Mouse (Mus musculus) gastrocnemius, postnatal 25 days (tissue): Measurements from ENCODE around the gene D10Wsu102e. TPM values are rescaled to one million over a fixed set of nuclear protein-coding genes. Genes with fewer than 3 reads are reported as not detected.

Source experiments
- DNase-seq: peaks from one replicate; pipeline ENCODE4 v3.0.0; 2022
- long read RNA-seq, 2 experiments: library from polyadenylated mRNA; stranded (forward); transcript quantifications; one replicate each; pipeline ENCODE4 v2.0.0; 2021
- total RNA-seq, 2 experiments: library from RNA; stranded (reverse); gene quantifications; 1 replicate in 1 of 2; 2 replicates in 1 of 2; pipeline ENCODE4 v1.2.3; 2021

D10Wsu102e gene
- total RNA-seq = under 1 TPM; 0.59 to 0.62 TPM
- long read RNA-seq, experiment 1, full-length matches to known transcripts = 2 of 3 reads
- long read RNA-seq, experiment 1, partial matches to known transcripts = 0 of 3 reads
- long read RNA-seq, experiment 1, other reads (novel, unspliced or antisense) = 1 of 3 reads
- long read RNA-seq, experiment 2, partial matches to known transcripts = 0 of 1 reads
- long read RNA-seq, experiment 2, other reads (novel, unspliced or antisense) = 1 of 1 reads

DNA sequence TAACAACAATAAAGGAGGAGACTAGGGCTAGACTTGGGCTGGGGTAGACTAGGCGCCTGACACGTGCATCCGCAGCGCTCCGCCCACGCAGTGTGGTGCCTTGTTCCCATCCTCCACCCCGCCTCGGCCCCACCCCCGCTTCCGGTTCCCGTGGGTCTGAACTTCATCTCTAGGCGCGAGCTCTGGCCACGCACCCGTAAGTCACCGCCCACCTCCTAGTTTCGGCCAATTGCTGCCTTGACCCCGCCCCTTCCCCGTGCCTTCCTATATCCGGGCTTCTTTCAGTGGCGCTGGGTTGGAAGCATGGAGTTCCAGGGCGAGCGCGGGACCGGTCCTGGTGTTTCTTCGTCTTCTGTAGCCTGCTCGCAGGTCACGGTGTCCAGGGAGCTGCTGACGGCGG is at the start of gene D10Wsu102e:
Gene D10Wsu102e, plus strand, starts transcription at position 266 of the 400 bp plus-strand sequence.
- peak; percentile 96 for DNase-seq

DNA sequence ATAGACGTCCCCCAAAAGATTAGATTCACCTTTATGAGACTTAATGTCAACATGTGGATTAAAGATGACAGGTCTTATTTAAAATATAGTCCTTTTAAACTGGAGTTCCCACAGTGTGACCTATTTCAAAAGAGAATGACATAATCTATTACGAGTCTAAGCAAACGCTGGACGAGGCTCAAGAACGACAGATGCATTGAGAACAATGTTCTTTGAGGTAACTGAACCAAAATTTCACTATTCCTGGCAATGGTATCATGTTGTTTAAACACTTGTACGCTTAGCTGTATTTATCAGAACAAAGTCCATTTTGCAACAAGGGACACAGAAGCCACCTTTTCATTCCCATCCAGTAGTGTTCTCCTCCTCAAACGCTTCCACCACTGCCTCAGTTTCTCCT is 49.7 kb upstream of the D10Wsu102e start:
- no peak for DNase-seq

DNA sequence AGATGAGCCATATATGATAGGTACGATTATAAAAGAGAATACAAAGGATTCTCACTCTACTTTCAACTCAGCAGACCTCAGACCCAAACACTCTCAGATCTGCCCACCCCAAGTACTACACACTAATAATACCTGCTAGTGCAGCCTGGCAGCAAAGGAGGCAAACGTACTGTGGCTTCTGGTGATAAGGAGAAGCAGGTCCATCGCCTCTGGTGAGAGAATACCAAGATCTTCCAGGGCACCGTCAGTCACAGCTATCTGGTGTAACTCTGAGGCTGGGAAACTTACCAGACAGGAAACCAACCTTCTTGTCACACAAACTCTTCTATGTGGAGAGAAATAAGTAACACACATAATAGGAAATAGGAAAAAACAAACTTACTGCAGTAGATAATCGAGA is 47.0 kb upstream of the D10Wsu102e start:
- no peak for DNase-seq

DNA sequence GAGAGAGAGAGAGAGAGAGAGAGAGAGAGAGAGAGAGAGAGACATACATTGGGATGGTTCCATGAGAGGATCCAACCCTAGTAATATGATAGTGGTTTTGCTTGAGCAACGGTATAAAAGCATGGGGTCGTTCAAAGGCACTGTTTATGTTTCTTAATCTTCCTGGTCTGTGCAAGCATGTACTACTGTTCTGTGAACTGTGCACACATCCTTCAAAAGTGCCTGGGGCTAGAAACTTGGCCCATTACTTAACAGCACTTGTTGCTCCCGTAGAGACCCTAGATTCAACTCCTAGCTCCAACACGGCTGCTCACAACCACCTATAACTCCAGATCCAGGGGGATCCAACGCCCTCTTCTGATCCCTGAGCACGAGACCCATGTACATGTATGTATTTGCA is 39.6 kb upstream of the D10Wsu102e start:
- no peak for DNase-seq

DNA sequence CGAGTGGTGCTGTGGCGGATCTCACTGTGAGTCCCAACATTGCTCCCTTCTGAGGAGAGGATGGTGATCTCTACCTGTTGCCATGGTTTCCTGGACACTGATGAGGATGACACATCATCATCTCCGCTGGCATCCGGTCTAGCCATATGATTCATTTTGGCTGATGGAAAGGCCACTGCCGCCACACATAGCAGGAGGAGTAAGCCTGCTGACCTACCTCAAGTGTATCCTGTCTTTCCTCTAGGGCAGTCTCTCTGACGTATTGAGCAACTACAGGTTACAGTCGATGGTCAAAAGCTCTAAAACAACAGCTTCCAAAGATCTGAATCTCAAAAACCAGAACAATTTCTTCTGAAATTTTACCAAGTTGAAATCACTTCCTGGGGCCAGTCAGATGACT is 39.2 kb upstream of the D10Wsu102e start:
- no peak for DNase-seq

DNA sequence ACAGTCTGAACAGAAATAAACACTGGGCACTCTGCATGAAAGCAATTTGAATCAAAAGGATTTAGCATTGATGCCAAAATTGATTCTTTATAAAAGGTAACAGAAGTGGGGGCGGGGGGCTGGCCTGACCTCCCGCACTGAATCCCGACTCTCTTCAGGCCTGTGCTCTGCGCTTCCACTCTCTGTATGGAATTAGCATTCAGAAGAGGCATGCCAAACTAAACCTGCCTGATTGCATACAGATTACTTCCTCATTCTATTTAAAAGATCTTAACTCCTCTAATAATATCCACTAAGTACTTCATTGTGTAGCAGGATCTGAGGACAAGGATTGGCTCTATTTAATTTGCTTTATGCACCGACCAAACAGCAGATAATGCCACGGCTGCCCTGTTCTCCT is 38.5 kb upstream of the D10Wsu102e start:
- no peak for DNase-seq

DNA sequence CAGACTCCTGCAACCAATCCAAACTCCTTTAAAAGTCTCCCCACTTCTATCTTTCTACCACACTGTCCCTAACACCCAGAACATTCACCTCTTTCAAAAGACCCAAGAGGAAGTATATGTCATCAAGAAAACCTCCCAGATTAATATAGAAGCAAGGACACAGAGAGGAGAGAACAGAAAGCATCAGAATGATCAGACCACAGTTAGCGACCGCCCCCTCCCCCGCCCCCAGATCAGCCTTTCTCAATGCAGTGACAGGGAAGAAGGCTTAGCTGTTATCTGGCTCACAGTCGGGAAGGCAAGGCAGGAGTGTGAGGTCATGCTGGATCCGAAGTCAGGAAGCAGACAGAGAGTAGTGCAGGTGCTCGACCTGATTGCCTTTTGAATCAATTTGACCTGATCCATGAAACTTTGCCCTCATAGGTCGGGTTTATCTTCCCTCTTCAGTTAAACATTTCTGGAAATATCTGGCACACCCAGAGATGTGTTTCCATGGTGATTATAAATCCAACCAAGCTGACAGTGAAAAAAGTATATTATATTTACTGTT is 37.4 kb upstream of the D10Wsu102e start:
- no peak for DNase-seq

DNA sequence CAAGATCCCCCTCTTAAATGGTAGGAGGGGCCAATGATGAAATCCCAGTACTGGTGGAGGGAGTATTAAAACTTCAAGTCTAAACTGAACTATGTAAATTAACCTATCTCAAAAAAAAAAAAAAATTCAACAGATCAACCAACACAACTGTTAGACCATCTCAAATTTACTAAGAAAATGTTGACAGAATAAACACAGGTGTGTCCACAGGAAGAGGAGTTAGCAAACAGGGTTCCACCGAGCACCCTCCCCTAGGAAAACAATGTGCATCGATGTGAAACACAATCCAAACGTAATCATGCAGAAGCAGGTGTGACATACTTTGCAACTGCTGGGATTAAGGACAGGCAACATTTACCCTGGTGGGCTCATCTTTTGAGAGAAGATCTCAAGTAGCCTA is 35.1 kb upstream of the D10Wsu102e start:
- DNase-seq = no peak

DNA sequence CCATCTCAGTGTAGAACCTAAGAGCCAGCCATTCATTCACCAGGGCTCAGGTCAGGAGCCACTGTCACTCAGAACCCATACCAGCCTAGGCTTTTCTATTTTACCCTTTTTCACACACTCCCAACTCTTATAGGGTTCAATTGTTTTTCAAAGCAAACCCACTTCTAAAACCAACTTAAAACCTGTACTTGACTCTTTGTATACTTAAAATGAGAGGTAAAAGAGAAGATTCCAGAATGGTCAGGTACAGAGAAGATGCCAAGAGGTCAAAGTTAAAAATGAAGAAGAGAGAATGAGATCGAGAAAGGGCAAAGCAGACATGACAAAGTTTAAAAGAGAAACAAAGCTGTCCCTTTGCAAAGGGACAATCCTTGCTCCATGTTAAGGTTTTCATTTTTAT is 34.1 kb upstream of the D10Wsu102e start:
- no peak for DNase-seq

DNA sequence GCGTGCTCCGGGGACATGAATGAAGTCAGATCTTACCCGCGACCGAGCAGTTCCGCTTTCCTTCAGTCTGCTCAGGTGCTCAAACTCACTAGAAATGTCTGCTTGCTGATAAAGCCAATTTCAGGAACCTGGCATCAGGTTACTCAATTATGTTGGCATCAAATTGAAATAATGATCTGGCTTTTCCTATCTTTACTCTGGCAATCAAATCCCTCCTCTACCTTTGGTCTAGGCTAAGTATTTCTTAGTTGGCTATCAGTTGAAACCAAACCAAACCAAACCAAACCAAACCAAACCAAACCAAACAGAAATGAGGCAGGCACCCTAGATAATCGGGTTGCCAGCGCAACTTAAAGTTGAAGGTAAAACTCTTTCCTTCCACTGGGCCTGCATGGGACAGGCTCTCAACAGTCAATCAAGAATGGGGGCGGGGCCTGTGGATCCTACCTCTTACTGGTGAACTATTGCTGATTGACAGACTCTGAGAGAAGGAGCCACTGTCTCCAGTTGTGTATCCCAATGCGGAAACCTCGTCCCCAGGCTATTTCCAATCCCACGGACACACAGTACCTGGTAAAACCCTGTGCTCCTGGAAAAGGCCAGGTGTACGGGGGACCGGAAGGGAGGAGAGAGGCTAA is 33.3 kb upstream of the D10Wsu102e start:
- DNase-seq = no peak

DNA sequence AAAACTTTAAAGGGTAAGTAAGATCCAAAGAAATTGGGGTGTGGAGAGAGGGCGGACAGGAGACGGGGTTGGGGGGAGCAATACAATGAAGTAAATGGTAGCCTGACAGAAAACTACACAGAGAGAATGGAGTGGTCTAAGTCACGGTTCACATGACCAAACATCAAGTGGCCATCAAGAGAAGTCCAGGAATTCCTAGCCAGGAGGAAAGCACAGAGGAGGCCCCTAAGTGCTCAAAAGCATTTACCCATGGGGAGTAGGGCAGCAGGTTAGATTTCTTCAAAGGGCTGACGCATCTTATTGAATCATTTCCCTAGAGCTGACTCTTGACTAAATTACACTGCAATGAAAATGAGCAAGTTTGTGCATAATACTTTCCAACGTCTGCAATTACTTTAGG is 31.2 kb upstream of the D10Wsu102e start:
- no peak for DNase-seq

DNA sequence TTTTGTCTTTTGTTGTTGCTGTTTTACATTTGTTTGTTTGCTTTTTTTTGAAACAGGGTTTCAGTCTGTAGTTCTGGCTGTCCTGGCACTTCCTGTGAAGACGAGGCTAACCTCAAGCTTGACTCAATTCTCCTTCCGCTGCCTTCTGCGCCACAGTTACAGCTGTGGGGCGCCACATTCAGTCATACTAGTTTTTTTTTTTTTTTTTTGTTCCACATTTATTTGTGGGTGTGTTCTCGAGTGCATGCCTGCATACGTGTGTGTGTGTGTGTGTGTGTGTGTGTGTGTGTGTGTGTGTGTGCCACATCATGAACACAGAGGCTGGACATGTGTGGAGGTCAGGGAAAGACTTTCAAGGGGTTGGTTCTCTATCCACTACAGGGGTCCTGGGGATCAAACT is 29.7 kb upstream of the D10Wsu102e start:
- no peak for DNase-seq

DNA sequence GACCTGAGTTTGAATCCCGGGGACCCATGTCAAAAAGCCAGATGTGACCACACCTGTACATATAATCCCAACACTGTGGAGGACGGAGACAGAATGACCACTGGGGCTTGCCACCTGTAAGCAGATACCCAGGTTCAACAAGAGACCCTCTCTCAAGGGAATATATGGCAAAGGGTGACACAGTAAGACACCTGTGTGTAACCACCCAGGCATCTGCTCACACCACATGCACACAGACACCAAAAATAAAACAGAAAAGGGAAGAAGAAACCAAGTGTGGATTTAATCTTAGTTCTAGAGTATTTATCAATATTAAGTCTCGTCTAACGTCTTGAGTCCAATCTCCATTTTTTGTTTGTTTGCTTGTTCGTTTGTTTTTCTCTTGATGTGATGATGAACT is 28.2 kb upstream of the D10Wsu102e start:
- DNase-seq = no peak

DNA sequence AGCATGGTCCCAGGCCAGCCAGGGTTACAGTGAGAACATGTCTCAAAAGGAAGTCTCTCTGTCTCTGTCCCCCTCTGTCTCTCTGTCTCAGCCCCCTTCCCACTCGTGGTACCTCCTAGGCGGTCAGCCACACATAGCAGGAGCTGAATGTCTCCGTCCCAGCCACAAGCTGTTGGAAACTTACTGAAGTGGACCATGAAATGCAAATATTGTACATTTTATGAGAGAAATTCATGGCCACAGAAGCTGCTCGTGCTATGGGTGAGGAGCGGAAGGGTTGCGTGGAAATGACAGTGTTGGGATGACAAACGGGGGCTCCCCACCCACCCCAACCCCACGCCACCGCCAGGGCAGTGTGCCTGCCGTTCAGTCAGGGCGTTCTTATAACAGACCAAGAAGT is 27.4 kb upstream of the D10Wsu102e start:
- DNase-seq = no peak

DNA sequence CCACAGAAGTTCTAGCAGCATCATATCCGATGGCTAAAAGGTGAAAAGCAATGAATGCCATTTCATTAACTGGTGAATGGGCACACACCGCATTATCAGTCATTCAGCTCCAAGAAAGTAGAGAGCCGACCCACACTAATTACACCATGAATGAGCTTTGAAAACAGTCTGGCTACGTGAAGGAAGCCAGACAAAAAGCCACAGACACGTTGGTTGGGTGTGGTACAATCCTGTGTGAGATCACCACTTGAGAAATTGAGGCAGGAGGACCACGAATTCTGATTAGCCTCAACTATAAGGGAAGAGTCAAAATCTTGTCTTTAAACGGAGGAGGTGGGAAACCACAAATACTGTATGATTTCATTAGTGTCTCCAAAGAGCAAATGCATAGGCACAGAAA is 23.7 kb upstream of the D10Wsu102e start:
- DNase-seq = no peak

DNA sequence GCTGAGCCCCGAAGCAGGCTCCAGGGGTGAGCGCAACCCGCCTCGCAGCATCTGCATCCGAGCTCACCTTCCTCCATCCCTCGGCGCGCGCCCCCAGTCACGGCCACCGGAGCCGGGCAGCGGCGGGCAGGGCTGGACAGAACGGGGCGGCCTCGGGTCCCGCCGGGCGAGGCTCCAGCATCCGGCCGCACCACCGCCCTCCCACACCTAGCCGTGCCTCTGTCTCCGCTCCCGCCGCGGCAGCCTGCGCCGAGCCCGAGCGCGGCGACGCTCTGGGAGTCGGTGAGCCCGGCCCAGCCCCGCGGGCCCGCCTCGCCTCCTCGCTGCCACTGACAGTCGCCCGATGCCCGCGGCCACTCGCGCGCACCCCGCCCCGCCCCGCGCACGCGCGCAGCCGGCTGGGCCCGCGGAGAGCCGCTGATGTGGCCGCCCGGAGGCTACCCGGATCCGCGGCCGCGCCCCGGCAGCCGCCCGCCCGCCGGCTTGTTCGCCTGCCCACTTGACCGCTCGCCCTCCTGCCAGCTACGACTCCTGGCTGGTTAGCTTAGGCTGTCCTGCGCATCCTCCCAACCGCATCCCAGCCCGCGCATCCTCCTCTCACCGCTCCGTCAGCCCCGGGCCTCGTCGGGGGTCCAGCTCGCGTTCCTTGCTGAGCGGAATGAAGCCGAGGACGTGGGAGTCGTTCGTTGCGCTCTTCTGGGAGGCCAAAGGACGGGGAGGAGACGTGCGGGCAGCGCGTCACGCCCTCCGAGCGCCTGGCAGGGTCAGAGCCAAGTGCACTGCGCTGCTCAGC is 22.7 kb upstream of the D10Wsu102e start, which contains the start of gene Slc41a2:
Gene Slc41a2, minus strand, starts transcription at position 724 of the 793 bp plus-strand sequence.
- peak; percentile 68 for DNase-seq

DNA sequence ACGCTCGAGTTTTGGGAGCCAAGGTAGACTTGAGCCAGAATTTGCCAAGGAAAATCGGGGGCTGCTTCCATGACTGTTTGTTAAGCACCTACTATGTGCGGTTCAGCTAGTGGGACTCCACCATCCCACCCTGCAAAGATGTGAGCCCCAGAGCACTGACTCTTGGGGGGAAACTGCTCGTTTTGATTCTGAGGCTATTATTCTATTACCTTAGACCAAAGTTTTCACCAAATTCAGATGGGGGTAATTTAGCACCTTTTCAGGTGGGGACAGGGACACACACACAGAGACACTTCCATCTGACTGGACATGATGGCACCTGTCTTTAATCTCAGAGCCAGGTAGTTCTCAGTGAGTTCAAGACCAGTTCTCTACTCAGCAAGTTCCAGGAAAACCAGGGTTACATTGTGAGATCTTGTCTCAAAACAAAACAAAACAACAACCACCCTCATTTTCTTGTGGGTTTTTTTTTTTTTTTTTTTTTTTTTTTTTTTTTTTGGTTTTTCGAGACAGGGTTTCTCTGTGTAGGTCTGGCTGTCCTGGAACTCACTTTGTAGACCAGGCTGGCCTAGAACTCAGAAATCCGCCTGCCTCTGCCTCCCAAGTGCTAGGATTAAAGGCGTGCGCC is 21.9 kb upstream of the D10Wsu102e start:
- DNase-seq = no peak

DNA sequence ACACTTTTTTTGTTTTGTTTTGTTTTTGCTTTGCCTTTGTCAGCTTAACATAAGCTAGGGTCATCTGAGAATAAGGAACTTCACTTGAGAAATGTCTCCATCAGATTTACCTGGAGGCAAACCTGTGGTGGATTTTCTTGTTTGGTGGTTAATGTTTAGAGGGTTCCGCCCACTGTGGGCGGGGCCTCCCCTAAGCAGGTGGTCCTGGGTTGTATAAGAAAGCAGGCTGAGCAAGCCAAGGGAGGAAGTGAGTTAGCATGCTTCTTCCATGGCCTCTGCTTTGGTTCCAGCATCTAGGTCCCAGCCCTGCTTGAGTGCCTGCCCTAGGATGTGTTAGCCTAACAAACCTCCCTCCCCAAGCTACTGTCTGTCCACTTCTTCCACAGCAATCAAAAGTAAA is 18.8 kb upstream of the D10Wsu102e start:
- DNase-seq = no peak

DNA sequence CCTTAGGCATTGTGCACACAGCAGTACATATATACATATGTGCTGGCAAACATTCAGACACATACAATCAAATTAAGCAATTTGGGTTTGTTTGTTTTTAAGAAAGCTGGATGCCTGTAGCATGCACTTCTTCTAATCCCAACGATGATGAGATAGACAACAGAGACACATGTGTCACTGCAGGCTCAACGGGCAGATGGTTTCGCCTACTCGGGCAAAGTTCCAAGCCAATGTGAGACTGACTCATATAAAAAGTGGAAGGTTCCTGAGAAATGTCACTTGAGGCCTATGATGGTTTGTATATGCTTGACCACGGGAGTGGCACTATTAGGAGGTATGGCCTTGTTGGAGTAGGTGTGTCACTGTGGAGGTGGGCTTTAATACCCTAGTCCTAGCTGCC is 16.9 kb upstream of the D10Wsu102e start:
- no peak for DNase-seq

DNA sequence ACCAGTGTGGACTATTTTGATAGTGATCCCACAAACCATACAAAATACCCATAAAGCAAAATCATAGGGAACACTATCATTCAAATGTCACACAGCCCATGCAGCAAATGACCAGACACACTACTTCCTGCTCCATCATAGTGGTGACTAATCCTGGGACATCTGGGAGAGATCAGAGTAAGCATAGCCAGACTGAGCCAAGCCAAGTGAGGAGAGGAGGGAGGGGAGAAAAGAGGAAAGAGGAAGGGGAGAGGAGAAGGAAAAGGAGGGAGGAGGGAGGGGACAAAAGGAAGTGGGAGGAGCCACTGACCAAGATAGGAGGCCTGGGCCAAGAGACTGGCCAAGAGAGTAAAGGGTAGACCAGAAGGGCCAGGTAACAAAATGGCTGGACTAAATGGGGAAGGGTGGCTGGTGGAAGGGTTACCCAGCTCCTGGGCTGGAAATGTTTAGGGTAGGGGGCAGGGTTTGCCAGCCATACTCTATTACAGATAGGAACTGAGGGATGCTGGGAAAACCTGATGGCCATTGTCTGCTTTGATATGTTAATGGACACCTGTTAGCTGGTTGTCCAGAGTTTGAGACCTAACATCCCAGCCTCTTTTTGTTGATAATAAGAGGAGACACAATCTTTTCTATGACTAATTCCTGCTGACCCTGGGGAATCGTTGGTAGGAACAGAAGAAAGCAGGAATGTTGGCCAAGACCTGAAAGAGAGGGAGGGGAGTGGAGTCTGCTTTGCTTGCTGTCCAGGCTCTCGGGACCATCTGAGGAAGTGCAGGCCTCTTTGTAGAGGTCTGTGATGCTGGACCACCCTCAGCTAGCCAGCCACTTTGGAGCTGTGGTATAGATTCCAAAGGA is 16.0 kb upstream of the D10Wsu102e start:
- DNase-seq = no peak

DNA sequence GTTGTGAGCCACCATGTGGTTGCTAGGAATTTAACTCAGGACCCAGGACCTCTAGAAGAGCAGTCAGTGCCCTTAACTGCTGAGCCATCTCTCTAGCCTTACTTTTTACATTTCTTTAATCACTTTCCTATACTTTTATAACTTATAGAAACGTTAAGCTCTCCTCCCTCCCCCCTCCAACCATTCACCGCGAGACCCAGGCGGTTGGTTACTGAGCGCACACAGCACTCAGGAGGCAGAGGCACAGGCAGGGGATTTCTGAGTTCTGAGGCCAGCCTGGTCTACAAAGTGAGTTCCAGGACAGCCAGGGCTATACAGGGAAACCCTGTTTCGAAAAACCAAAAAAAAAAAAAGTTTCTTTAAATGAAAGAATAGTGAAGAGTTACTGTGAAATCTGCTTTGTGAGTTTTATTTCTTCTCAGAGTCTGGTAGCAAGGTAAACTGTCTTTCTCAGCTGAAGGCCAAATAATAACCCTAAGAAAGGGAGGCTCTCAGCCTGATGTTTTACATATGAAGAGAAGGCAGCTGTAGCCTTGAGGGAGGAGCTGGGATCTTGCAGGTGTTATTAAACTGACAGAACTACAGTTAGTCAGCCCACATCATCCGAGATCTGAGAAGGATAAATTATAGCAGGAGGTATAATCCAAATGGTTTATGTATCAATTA is 14.2 kb upstream of the D10Wsu102e start:
- DNase-seq = no peak
